Mouse (Mus musculus) liver, postnatal 0 days (tissue): ENCODE measurements at regions not wholly inside any gene's neighbourhood (a gene's known extent, or its start where the extent isn't known, plus 50 kb on each side); places are given as distances from the start of the nearest gene placed in this dataset.

ENCODE experiments used
- CTCF ChIP-seq: sonication (generic); IDR thresholded peaks from 2 replicates; pipeline ENCODE4 v1.5.1; 2016; ENCODE audit warnings: antibody characterized with exemption, low read depth
- EP300 ChIP-seq: IDR thresholded peaks from 2 replicates; pipeline ENCODE4 v1.6.1; 2016; ENCODE audit warnings: antibody characterized with exemption, low read depth, mild to moderate bottlenecking

- no peak for TF ChIP-seq CTCF
- no peak for TF ChIP-seq EP300
These were observed 64.7 kb downstream of the Gm379 start for GRCm38 (mm10) chrX:108599906-108600468.
